Mouse (Mus musculus) adrenal gland, postnatal 14 days (tissue): ENCODE measurements around the gene Slain2. TPM values are rescaled to one million over a fixed set of nuclear protein-coding genes. Genes with fewer than 3 reads are reported as not detected.
"Not testable (repeated sequence)": the region's sequence is repeated elsewhere in the genome, so short reads cannot be mapped to it uniquely, and the experiment has no call there.

Experiments used
- DNase-seq: peaks from one replicate; pipeline ENCODE4 v3.0.0; 2021; ENCODE audit warnings: mixed read lengths
- total RNA-seq: library from RNA; stranded (reverse); gene quantifications from 2 replicates; pipeline ENCODE4 v1.2.3, GENCODE M21; 2021

Gene Slain2
- total RNA-seq, 1 experiment from 2014 or later: 57.0 TPM

DNA sequence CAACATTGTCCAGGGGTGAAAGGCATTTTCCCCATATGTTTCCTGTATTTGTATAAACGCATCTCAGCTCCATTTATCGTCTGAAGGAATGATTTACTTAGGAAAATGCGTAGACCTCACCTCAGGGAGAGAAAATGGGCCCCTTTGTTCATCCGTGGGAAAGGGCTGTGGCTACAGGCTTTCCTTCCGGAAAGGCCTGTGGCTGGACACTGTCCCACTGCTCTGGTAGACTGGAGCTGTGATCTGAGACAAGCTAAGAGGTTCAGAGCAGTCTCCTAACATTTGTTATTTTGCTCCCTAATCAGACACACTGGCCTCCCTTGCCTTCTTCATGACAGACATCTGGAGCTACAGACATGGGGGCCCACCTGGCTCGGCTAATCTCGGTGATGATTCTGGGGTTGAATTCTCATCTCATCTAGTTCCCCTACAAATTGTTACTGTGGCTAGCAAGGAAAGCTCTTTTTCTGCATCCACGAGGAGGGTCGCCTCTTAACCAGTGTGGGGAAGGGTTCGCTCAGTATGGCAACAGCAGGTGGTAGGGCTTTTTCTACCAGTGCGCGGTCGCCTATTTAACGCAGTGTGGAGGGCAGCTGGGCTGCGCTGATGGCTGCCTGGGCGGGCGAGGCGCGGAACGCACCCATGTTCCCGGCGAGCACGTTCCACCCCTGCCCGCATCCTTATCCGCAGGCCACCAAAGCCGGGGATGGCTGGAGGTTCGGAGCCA, 98.9 kb downstream of the Slain2 start:
- DNase-seq: not testable (repeated sequence)

DNA sequence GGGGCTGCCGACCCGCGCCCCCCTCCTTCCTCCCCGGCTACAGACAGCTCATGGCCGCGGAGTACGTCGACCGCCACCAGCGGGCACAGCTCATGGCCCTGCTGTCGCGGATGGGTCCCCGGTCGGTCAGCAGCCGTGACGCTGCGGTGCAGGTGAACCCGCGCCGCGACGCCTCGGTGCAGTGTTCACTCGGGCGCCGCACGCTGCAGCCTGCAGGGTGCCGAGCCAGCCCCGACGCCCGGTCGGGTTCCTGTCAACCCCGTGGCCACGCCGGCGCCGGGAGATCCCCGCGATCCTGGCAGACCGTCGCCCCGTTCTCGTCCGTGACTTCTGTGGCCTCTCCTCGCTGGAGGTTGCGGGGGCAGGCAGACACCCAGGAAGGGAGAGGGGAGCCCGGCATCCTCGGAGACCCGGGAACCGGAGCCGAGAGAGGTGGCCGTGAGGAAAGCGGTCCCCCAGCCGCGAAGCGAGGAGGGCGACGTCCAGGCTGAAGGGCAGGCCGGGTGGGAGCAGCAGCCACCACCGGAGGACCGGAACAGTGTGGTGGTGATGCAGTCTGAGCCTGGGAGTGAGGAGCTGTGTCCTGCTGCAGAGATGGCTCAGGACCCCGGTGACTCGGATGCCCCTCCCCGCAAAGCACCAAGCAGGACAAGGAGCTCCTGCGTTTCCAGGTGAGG, 99.6 kb downstream of the Slain2 start:
- peak; percentile 23 for DNase-seq

DNA sequence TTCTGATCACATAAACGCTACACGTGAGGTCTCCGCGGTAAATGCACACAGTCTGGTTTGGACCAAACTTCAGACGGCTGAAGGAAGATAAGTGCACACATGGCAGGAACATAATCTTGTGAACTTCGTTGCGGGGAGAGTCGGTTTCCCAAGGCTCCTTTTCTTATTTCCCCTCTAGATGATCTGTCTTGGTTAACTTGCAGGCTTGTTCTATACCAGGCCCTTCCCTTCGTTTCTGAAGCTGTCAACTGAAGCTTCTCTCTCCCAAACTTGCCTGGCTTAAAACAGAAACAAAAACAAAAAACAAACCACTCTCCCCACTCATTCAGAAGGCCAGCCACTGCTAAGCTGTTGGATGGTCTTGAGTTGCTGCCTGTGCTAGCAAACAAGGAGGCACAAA, 100.6 kb downstream of the Slain2 start:
- no peak for DNase-seq

DNA sequence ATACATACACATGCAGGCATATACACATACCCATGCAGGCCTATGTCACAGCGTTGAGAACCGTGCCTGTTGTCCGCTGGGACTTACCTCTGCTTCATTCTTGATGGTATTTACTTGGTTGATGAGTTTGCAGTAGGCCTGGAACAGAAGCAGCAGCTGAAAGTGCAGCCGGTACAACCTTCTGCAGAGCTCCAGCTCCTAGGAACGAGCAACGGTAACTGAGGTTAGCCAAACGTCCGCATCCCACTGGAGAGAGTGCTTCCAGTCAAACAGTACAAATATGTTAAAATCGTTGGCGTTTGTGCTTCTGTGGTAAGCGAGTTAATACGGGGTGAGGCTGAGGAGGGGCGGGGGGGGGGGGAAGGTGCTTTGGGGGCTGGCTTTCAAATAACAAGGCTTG, 109.7 kb downstream of the Slain2 start:
- DNase-seq: no peak

Other genes with a start within 250 kb of the Slain2 start
- gene Txk, start 161.5 kb upstream of the Slain2 start, total RNA-seq: 2.3 TPM in 1 of 2 replicates, not detected in the other
- gene Tec, start 45.8 kb upstream of the Slain2 start, total RNA-seq: 3.3 and 4.8 TPM in 2 replicates
- gene Gm10135, start 60.4 kb downstream of the Slain2 start, total RNA-seq: not detected in 2 replicates
- 9.8 and 13.0 TPM in 2 replicates for gene Slc10a4, start 92.6 kb downstream of the Slain2 start, total RNA-seq